Mouse (Mus musculus) G1E (cell line): Measurements from ENCODE around the gene Tor1a.

Experiments used
- CTCF ChIP-seq: IDR thresholded peaks from 2 replicates; pipeline ENCODE4 v1.5.1; 2012; ENCODE audit warnings: low read depth, low read length, inconsistent platforms, mixed read lengths
- GATA1 ChIP-seq: IDR thresholded peaks from 2 replicates; pipeline ENCODE4 v1.6.1; 2012; ENCODE audit warnings: borderline replicate concordance, low read length, inconsistent platforms, mixed read lengths
- POLR2AphosphoS5 ChIP-seq: IDR thresholded peaks from 2 replicates; pipeline ENCODE4 v1.6.1; 2012; ENCODE audit warnings: low read depth, low read length, inconsistent platforms; ENCODE audit not compliant: insufficient replicate concordance
- TAL1 ChIP-seq: conservative IDR thresholded peaks from 2 replicates; pipeline ENCODE4 v1.6.1; 2012; ENCODE audit warnings: low read depth, low read length, inconsistent platforms, mixed read lengths

- no peak for TF ChIP-seq CTCF
- no peak for TF ChIP-seq POLR2AphosphoS5
- TF ChIP-seq GATA1 = no peak
- TF ChIP-seq TAL1 = no peak
These were observed 38.7 kb downstream of the Tor1a start for GRCm38 (mm10) chr2:30928893-30929482.
